Mouse (Mus musculus): ENCODE measurements around the gene Ppp1r35. TPM values are rescaled to one million over a fixed set of nuclear protein-coding genes. Genes with fewer than 3 reads are reported as not detected.
A peak's percentile ranks its signal among the peaks of the same experiment; 100 is the strongest.

Ppp1r35 gene
- polyA plus RNA-seq, 1 experiment = 30.3 TPM

DNA sequence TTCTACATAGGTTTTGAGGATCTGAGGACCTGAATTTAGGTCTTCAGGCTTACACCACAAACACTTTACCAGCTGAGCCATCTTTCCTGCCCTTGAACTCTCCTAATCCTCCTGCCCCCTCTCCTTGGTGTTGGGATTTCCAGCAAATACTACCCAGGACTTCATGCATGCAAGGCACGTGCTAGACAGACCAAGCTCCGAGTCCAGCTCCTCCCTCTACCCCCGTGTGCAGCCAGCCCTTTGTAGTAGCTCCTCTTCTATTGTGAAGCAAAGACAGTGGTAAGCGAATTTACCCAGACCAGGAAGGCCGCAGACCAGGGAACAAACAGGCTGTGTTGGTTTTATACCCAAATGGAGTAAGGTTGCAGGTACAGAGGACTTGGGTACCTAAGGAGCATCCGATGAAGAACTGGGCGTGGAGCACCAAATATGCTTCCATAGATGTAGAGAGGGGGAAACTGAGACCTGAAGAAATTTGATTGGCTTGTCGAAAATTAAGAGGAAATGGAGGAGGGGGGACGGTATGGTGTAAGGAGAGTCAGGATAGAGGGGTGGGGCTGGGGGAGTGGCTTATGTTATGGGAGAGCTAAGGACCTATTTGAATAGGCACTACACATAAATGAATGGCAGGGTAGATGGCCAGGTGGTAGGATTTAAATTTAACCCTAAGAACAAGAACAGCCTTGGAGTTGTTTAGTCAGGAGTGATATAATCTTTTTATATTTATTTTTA is 13.9 kb upstream of the Ppp1r35 start:
- Histone ChIP-seq H3K4me3 (ENCODE audit: low read depth, low read length) (no peak overlapping the region), H3K27ac (ENCODE audit: insufficient read depth, low read length) (peak overlapping the region; percentile 41; the same call in 1 of the 2 replicates), H3K36me3 (ENCODE audit: control insufficient read depth, insufficient read depth, low read length, poor library complexity, severe bottlenecking) (no peaks in the 10 kb centered on the region), H3K9ac (ENCODE audit: low read depth, poor library complexity, severe bottlenecking) (no peak overlapping the region), H3K4me1 (ENCODE audit: control insufficient read depth, insufficient read depth, low read length) (peaks cover 2% of the 10 kb centered on the region), H3K9me3 (replicated peaks; ENCODE audit: control insufficient read depth, insufficient read depth, low read length, poor library complexity, severe bottlenecking) (no peaks in the 10 kb centered on the region), H3K27me3 (ENCODE audit: control insufficient read depth, insufficient read depth, low read length, poor library complexity, severe bottlenecking) (no peaks in the 10 kb centered on the region)
- no peak for TF ChIP-seq CTCF (IDR thresholded peaks at IDR 0.05; ENCODE audit: low read depth, low read length)
- no peak for TF ChIP-seq POLR2A (IDR thresholded peaks at IDR 0.05; ENCODE audit: insufficient read depth, low read length)
- TF ChIP-seq EP300 (IDR thresholded peaks at IDR 0.05; ENCODE audit: insufficient read depth, low read depth, low read length) = no peak

DNA sequence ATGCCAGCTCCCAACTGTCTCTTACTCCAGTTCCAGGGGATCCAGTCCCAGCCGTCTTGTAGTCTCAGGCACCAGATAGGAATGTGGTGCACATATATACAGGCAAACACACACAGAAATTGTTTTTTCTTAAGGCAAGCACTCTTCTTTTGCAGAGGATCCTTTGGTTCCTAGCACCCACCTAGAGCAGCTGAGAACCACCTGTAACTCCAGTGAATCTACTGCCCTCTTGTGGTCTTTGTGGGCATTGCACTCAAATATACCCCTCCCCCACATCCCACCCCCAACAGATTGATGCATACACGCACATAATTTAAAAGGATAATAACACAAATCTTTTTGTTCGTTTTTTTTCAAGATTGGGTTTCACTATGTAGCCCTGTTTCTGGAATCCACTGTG is 12.4 kb upstream of the Ppp1r35 start:
- H3K4me3 ChIP-seq (ENCODE audit: low read depth, low read length) = no peak overlapping the region
- peaks cover 2% of the 10 kb centered on the region for H3K4me1 ChIP-seq (ENCODE audit: control insufficient read depth, insufficient read depth, low read length)
- no peak overlapping the region for H3K9ac ChIP-seq (ENCODE audit: low read depth, poor library complexity, severe bottlenecking)
- no peak for TF ChIP-seq EP300 (IDR thresholded peaks at IDR 0.05; ENCODE audit: insufficient read depth, low read depth, low read length)
- TF ChIP-seq CTCF (IDR thresholded peaks at IDR 0.05; ENCODE audit: low read depth, low read length) = peak; percentile 36
- no peak for TF ChIP-seq POLR2A (IDR thresholded peaks at IDR 0.05; ENCODE audit: insufficient read depth, low read length)
- no peak overlapping the region for H3K27ac ChIP-seq (ENCODE audit: insufficient read depth, low read length)
- H3K9me3 ChIP-seq (replicated peaks; ENCODE audit: control insufficient read depth, insufficient read depth, low read length, poor library complexity, severe bottlenecking) = no peaks in the 10 kb centered on the region
- H3K36me3 ChIP-seq (ENCODE audit: control insufficient read depth, insufficient read depth, low read length, poor library complexity, severe bottlenecking) = no peaks in the 10 kb centered on the region
- H3K27me3 ChIP-seq (ENCODE audit: control insufficient read depth, insufficient read depth, low read length, poor library complexity, severe bottlenecking) = no peaks in the 10 kb centered on the region

- H3K4me3 ChIP-seq (ENCODE audit: low read depth, low read length) = no peak overlapping the region
- TF ChIP-seq POLR2A (IDR thresholded peaks at IDR 0.05; ENCODE audit: insufficient read depth, low read length) = no peak
- TF ChIP-seq EP300 (IDR thresholded peaks at IDR 0.05; ENCODE audit: insufficient read depth, low read depth, low read length) = no peak
- TF ChIP-seq CTCF (IDR thresholded peaks at IDR 0.05; ENCODE audit: low read depth, low read length) = no peak
- H3K4me1 ChIP-seq (ENCODE audit: control insufficient read depth, insufficient read depth, low read length) = peaks cover 2% of the 10 kb centered on the region
- H3K27me3 ChIP-seq (ENCODE audit: control insufficient read depth, insufficient read depth, low read length, poor library complexity, severe bottlenecking) = no peaks in the 10 kb centered on the region
- no peak overlapping the region for H3K27ac ChIP-seq (ENCODE audit: insufficient read depth, low read length)
- H3K9me3 ChIP-seq (replicated peaks; ENCODE audit: control insufficient read depth, insufficient read depth, low read length, poor library complexity, severe bottlenecking) = no peaks in the 10 kb centered on the region
- H3K9ac ChIP-seq (ENCODE audit: low read depth, poor library complexity, severe bottlenecking) = no peak overlapping the region
- H3K36me3 ChIP-seq (ENCODE audit: control insufficient read depth, insufficient read depth, low read length, poor library complexity, severe bottlenecking) = no peaks in the 10 kb centered on the region
These were observed 10.2 kb upstream of the Ppp1r35 start for GRCm38 (mm10) chr5:137768475-137768874.

DNA sequence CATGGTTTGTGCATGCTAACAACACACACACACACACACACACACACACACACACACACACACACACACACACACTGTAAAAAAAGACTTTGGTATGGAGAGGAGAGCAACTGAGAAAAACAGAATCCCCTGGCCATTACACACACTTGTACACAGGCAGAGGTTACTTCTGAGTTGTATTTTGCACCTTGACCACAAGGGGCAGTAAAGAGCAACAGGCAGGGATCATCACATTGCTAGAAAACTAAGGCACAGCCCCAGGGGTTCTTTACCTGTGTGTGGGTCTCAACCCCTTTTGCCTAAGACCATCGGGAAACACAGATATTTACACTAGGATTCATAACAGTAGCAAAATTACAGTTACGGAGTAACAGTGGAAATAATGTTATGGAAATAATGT is 7.9 kb upstream of the Ppp1r35 start:
- no peaks in the 10 kb centered on the region for H3K36me3 ChIP-seq (ENCODE audit: control insufficient read depth, insufficient read depth, low read length, poor library complexity, severe bottlenecking)
- no peaks in the 10 kb centered on the region for H3K4me1 ChIP-seq (ENCODE audit: control insufficient read depth, insufficient read depth, low read length)
- H3K9me3 ChIP-seq (replicated peaks; ENCODE audit: control insufficient read depth, insufficient read depth, low read length, poor library complexity, severe bottlenecking) = no peaks in the 10 kb centered on the region
- H3K27ac ChIP-seq (ENCODE audit: insufficient read depth, low read length) = no peak overlapping the region
- H3K9ac ChIP-seq (ENCODE audit: low read depth, poor library complexity, severe bottlenecking) = no peak overlapping the region
- no peak overlapping the region for H3K4me3 ChIP-seq (ENCODE audit: low read depth, low read length)
- TF ChIP-seq EP300 (IDR thresholded peaks at IDR 0.05; ENCODE audit: insufficient read depth, low read depth, low read length) (no peak), CTCF (IDR thresholded peaks at IDR 0.05; ENCODE audit: low read depth, low read length) (peak; percentile 32)
- H3K27me3 ChIP-seq (ENCODE audit: control insufficient read depth, insufficient read depth, low read length, poor library complexity, severe bottlenecking) = no peaks in the 10 kb centered on the region

- Histone ChIP-seq H3K9ac (ENCODE audit: low read depth, poor library complexity, severe bottlenecking) (no peak overlapping the region), H3K4me1 (ENCODE audit: control insufficient read depth, insufficient read depth, low read length) (no peaks in the 10 kb centered on the region), H3K9me3 (replicated peaks; ENCODE audit: control insufficient read depth, insufficient read depth, low read length, poor library complexity, severe bottlenecking) (no peaks in the 10 kb centered on the region), H3K36me3 (ENCODE audit: control insufficient read depth, insufficient read depth, low read length, poor library complexity, severe bottlenecking) (no peaks in the 10 kb centered on the region), H3K27ac (ENCODE audit: insufficient read depth, low read length) (no peak overlapping the region), H3K27me3 (ENCODE audit: control insufficient read depth, insufficient read depth, low read length, poor library complexity, severe bottlenecking) (no peaks in the 10 kb centered on the region), H3K4me3 (ENCODE audit: low read depth, low read length) (no peak overlapping the region)
- no peak for TF ChIP-seq CTCF (IDR thresholded peaks at IDR 0.05; ENCODE audit: low read depth, low read length)
These were observed 5.9 kb upstream of the Ppp1r35 start for GRCm38 (mm10) chr5:137772755-137773154.

DNA sequence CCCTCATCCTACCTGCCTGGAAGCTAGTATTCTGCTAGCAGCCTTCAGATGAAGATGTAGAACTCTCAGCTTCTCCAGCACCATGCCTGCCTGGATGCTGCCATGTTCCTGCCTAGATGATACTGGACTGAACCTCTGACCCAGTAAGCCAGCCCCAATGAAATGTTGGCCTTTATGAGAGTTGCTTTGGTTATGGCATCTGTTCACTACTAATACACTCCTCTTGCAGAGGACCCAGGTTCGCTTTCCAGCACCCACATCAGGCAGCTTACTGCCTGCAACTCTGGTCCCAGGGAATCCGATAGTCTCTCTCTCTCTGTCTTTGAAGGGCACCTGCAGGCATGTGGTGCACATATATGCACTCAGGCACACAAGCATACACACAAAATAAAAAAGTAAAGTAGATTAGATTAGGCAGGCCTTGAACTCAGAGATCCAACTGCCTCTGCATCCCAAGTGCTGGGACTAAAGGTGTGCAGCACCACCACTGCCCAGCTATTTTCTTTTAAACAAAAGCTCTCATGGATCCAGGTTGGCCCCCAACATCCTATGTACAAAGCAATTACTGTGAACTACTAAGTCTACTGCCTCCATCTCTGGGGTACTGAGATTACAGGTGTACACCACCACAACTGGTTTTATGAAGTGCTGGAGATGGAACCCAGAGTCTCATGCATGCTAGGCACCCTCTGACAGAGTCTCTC is 2.9 kb upstream of the Ppp1r35 start:
- H3K4me3 ChIP-seq (ENCODE audit: low read depth, low read length) = peak overlapping the region; percentile 24; the same call in 1 of the 2 replicates

More for the DNA sequence above, 2.9 kb upstream of the Ppp1r35 start:
- Histone ChIP-seq H3K4me1 (ENCODE audit: control insufficient read depth, insufficient read depth, low read length) (no peaks in the 10 kb centered on the region), H3K9me3 (replicated peaks; ENCODE audit: control insufficient read depth, insufficient read depth, low read length, poor library complexity, severe bottlenecking) (no peaks in the 10 kb centered on the region), H3K27me3 (ENCODE audit: control insufficient read depth, insufficient read depth, low read length, poor library complexity, severe bottlenecking) (no peaks in the 10 kb centered on the region), H3K27ac (ENCODE audit: insufficient read depth, low read length) (peak overlapping the region; percentile 40), H3K9ac (ENCODE audit: low read depth, poor library complexity, severe bottlenecking) (peak overlapping the region; percentile 4; the same call in 1 of the 2 replicates), H3K36me3 (ENCODE audit: control insufficient read depth, insufficient read depth, low read length, poor library complexity, severe bottlenecking) (peaks cover 8% of the 10 kb centered on the region)
- no peak for TF ChIP-seq POLR2A (IDR thresholded peaks at IDR 0.05; ENCODE audit: insufficient read depth, low read length)
- no peak for TF ChIP-seq EP300 (IDR thresholded peaks at IDR 0.05; ENCODE audit: insufficient read depth, low read depth, low read length)
- no peak for TF ChIP-seq CTCF (IDR thresholded peaks at IDR 0.05; ENCODE audit: low read depth, low read length)

Measured in ES-Bruce4 (cell line).